Mouse (Mus musculus) ES-E14 (cell line): Measurements from ENCODE around the gene Gng13.

Source experiments
- CHD2 ChIP-seq: IDR thresholded peaks from 2 replicates; pipeline ENCODE4 v1.6.1; 2014; ENCODE audit warnings: mild to moderate bottlenecking, low read depth, low read length, inconsistent platforms
- HCFC1 ChIP-seq: IDR thresholded peaks from 2 replicates; pipeline ENCODE4 v1.6.1; 2012; ENCODE audit warnings: low read length, inconsistent platforms, borderline replicate concordance; ENCODE audit not compliant: insufficient read depth
- ZC3H11A ChIP-seq: IDR thresholded peaks from 2 replicates; pipeline ENCODE4 v1.6.1; 2012; ENCODE audit warnings: low read depth, mild to moderate bottlenecking, inconsistent platforms, low read length, borderline replicate concordance
- ZNF384 ChIP-seq: IDR thresholded peaks from 2 replicates; pipeline ENCODE4 v1.6.1; 2012; ENCODE audit warnings: low read depth, low read length, inconsistent platforms

DNA sequence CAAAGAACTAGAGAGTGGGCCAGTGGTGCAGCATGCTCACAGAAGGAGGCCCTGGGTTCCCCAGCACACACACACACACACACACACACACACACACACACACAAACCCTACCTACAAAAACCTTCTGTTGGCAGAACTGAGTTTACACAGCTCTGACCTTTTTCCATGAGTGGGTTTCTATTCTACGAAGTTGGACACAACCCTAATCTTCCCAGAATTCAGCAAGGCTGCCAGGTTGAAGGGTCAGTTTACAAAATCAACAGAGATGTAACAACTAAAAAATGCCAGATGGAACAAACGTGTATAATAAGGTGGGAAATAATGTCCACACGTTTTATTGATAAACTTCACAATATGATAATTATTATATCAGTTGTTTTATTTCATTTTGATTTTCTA lies 40.7 kb downstream of the Gng13 start:
- TF ChIP-seq CHD2: no peak
- TF ChIP-seq ZNF384: no peak
- no peak for TF ChIP-seq ZC3H11A
- no peak for TF ChIP-seq HCFC1
